Comparison of ENCODE assay signal across 8 mouse cellular contexts in the genomic region with DNA sequence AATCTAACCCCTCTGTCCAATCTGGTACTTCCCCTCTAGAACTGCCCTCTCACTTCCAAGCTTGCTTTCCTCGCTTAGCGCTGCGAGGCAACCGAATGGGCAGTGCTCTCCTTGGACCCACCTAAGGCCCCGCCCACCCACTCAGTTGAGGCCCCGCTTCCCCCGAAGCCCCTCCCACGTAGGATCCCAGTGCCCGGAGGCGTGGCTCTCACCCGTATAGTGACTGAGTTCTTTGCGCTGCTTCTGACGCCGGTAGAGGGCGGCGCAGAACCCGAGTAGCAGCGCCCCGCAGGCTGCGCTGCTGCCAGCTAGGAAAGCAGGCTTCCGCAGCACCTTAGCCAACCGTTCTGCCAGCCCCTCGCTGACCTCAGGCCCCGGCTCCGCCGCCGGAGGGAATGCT. TPM values are rescaled to one million over a fixed set of nuclear protein-coding genes. Genes with fewer than 3 reads are reported as not detected.
A peak's percentile ranks its signal among the peaks of the same experiment; 100 is the strongest.
DNase-seq lines count a peak whose midpoint lies in the region; ATAC-seq lines count a peak whose summit lies in the region.

No protein-coding gene starts in this region.

- DNase-seq in adrenal gland, adult (ENCODE audit: inconsistent age in 2 of 2, low spot score in 1 of 2) = peak; percentile 88 to 95
- DNase-seq in cerebellum, postnatal 4 days (ENCODE audit: low spot score in 2 of 2) = peak; percentile 45 to 69
- peak; percentile 81 for DNase-seq in gastrocnemius, postnatal 25 days
- DNase-seq in left cerebral cortex, postnatal 25 days (ENCODE audit: low spot score in 2 of 2) = peak; percentile 67 to 72
- peak; percentile 91 for DNase-seq in mesoderm, embryonic 11.5 days (ENCODE audit: low read depth, low spot score)
- peak; percentile 69 for DNase-seq in right cerebral cortex, postnatal 4 days
- no peak for DNase-seq in MN1 (ENCODE audit: low spot score)

- peak; percentile 87 for ATAC-seq in inflammation-experienced regulatory T-cells, adult 6 months

- intact Hi-C loops in left cerebral cortex, postnatal 25 days (cut with DNase I) = no loop called here

RNA-seq across cellular contexts. Expression of a gene that starts 12.4 kb away (rescaled TPM):
- not detected for total RNA-seq in gastrocnemius, postnatal 25 days (2021)
- not detected for polyA plus RNA-seq in inflammation-experienced regulatory T-cells, adult 6 months (2017; shearing (Covaris generic))
- total RNA-seq in left cerebral cortex, postnatal 25 days (2021) = 10 to 100 TPM; 33.4 to 33.6 TPM

RNA-seq across cellular contexts. Expression of a gene that starts 19.0 kb away (rescaled TPM):
- total RNA-seq in gastrocnemius, postnatal 25 days (2021) = 1 to 10 TPM; 7.6 to 9.7 TPM
- not detected for polyA plus RNA-seq in inflammation-experienced regulatory T-cells, adult 6 months (2017; shearing (Covaris generic))
- total RNA-seq in left cerebral cortex, postnatal 25 days (2021) = 1 to 10 TPM; 6.7 to 7.3 TPM

RNA-seq across cellular contexts. Expression of a gene that starts 53.5 kb away (rescaled TPM):
- total RNA-seq in gastrocnemius, postnatal 25 days (2021) = under 1 TPM; 0.13 to 0.33 TPM
- not detected for polyA plus RNA-seq in inflammation-experienced regulatory T-cells, adult 6 months (2017; shearing (Covaris generic))
- total RNA-seq in left cerebral cortex, postnatal 25 days (2021) = 10 to 100 TPM; 56.9 to 63.7 TPM

Comparison
In these comparisons a context has a peak if more than half of its experiments do, and no peak if none do; other contexts are left out.
1. RNA of a gene that starts 12.4 kb away (total RNA-seq): 33.4 to 33.6 TPM in left cerebral cortex, postnatal 25 days; not detected in gastrocnemius, postnatal 25 days; every median in the first group is over 10 times any median in the second.
2. RNA of a gene that starts 53.5 kb away (total RNA-seq): 56.9 to 63.7 TPM in left cerebral cortex, postnatal 25 days; 0.13 to 0.33 TPM in gastrocnemius, postnatal 25 days; every median in the first group is over 10 times any median in the second.